Mouse (Mus musculus) hindbrain, embryonic 11.5 days (tissue): ENCODE results near the gene Fam206a. TPM values are rescaled to one million over a fixed set of nuclear protein-coding genes. Genes with fewer than 3 reads are reported as not detected.
A peak's percentile ranks its signal among the peaks of the same experiment; 100 is the strongest.

ENCODE experiments used
- ATAC-seq: fragments of 200-750 bp; cut with Nextera tagmentation; 2 replicates; pipeline ENCODE4 v1.8.0; 2017; ENCODE audit warnings: mild to moderate bottlenecking, moderate TSS enrichment, moderate library complexity; ENCODE audit not compliant: low FRiP score
- DNase-seq: peaks from one replicate; pipeline ENCODE4 v3.0.0-alpha.2; 2015; ENCODE audit warnings: low spot score
- H3K27ac ChIP-seq: fragments of 300-500 bp; sonication (generic); 2 replicates; pipeline ENCODE4 v1.5.1; 2014; ENCODE audit warnings: mild to moderate bottlenecking, low read depth, low read length
- H3K27me3 ChIP-seq: fragments of 300-500 bp; sonication (generic); 2 replicates; pipeline ENCODE4 v1.6.1; 2014; ENCODE audit warnings: mild to moderate bottlenecking, low read length, moderate library complexity, mixed read lengths; ENCODE audit not compliant: control insufficient read depth, insufficient read depth
- H3K36me3 ChIP-seq: fragments of 300-500 bp; sonication (generic); 2 replicates; pipeline ENCODE4 v1.6.1; 2014; ENCODE audit warnings: mild to moderate bottlenecking, low read length, moderate library complexity, mixed read lengths; ENCODE audit not compliant: control insufficient read depth, insufficient read depth
- H3K4me1 ChIP-seq: fragments of 300-500 bp; sonication (generic); replicated peaks from 2 replicates; pipeline ENCODE4 v1.6.1; 2014; ENCODE audit warnings: low read length, mixed read lengths; ENCODE audit not compliant: control insufficient read depth, insufficient read depth
- H3K4me2 ChIP-seq: fragments of 300-500 bp; sonication (generic); replicated peaks from 2 replicates; pipeline ENCODE4 v1.6.1; 2014; ENCODE audit warnings: mild to moderate bottlenecking, low read depth, low read length
- H3K4me3 ChIP-seq: fragments of 300-500 bp; sonication (generic); 2 replicates; pipeline ENCODE4 v1.5.1; 2014; ENCODE audit warnings: low read depth, low read length
- H3K9ac ChIP-seq: fragments of 300-500 bp; sonication (generic); 2 replicates; pipeline ENCODE4 v1.6.1; 2014; ENCODE audit warnings: low read depth, low read length
- H3K9me3 ChIP-seq: fragments of 300-500 bp; sonication (generic); 2 replicates; pipeline ENCODE4 v1.6.1; 2016; ENCODE audit warnings: low read length; ENCODE audit not compliant: control insufficient read depth
- WGBS: fragments of 180-500 bp; shearing (Covaris S2); extraction: QIAGEN DNeasy Blood & Tissue Kit; methylation state at CpG from one replicate; pipeline ENCODE4 v1.1.7; 2014; 5-methylcytosine and 5-hydroxymethylcytosine counted together
- polyA plus RNA-seq: library from polyadenylated mRNA; unstranded; fragments of >200 nt; fragmentation: Nextera tagmentation; extraction: Ambion mirVana; gene quantifications from 2 replicates; pipeline ENCODE4 v1.2.1, GENCODE M21; 2014

The Fam206a gene
- polyA plus RNA-seq, 1 experiment from 2014 or later = 25.3 TPM

- no peak; the same call in 1 of the 2 replicates for ATAC-seq
- no peak for DNase-seq
- WGBS = 3% methylated on average over 25 of the region's 25 CpGs
- H3K27ac ChIP-seq = peak overlapping the region; percentile 65
- H3K4me2 ChIP-seq = peak overlapping the region; percentile 83
- peaks cover 6% of the 10 kb centered on the region; the same call in 1 of the 2 replicates for H3K36me3 ChIP-seq
- no peaks in the 10 kb centered on the region; the same call in none of the 2 replicates for H3K4me1 ChIP-seq
- no peaks in the 10 kb centered on the region for H3K27me3 ChIP-seq
- peak overlapping the region; percentile 87 for H3K4me3 ChIP-seq
- H3K9me3 ChIP-seq = no peaks in the 10 kb centered on the region
- H3K9ac ChIP-seq = peak overlapping the region; percentile 89
Measured at GRCm38 (mm10) chr4:56802669-56803150, 565 bp downstream of the Fam206a start.

- H3K36me3 ChIP-seq = 0 out of 2 replicates have a peak, but pooled peaks cover 2% of the 10 kb centered on the region
- H3K4me3 ChIP-seq = no peak overlapping the region
- no peak overlapping the region for H3K4me2 ChIP-seq
- ATAC-seq (no peak), DNase-seq (no peak)
- no peaks in the 10 kb centered on the region for H3K27me3 ChIP-seq
- no peak overlapping the region for H3K9ac ChIP-seq
- 74% methylated on average over 4 of the region's 4 CpGs for WGBS
- no peak overlapping the region for H3K27ac ChIP-seq
- no peaks in the 10 kb centered on the region for H3K4me1 ChIP-seq
- no peaks in the 10 kb centered on the region for H3K9me3 ChIP-seq
Measured at GRCm38 (mm10) chr4:56809050-56809449, 6.9 kb downstream of the Fam206a start.

- Histone ChIP-seq H3K4me1 (no peaks in the 10 kb centered on the region), H3K27ac (no peak overlapping the region), H3K4me2 (no peak overlapping the region), H3K4me3 (no peak overlapping the region), H3K9me3 (no peaks in the 10 kb centered on the region), H3K36me3 (no peaks in the 10 kb centered on the region), H3K9ac (no peak overlapping the region), H3K27me3 (no peaks in the 10 kb centered on the region)
- WGBS = 64% methylated on average over 3 of the region's 3 CpGs
- no peak for DNase-seq
- no peak for ATAC-seq
Measured at GRCm38 (mm10) chr4:56811642-56812041, 9.5 kb downstream of the Fam206a start.

- Histone ChIP-seq H3K9ac (no peak overlapping the region), H3K4me2 (no peak overlapping the region), H3K4me1 (no peaks in the 10 kb centered on the region), H3K27me3 (no peaks in the 10 kb centered on the region), H3K36me3 (no peaks in the 10 kb centered on the region), H3K27ac (no peak overlapping the region), H3K4me3 (no peak overlapping the region), H3K9me3 (no peaks in the 10 kb centered on the region)
- DNase-seq (no peak), ATAC-seq (no peak)
- WGBS = 84% methylated on average over 4 of the region's 4 CpGs
Measured at GRCm38 (mm10) chr4:56812096-56812495, 10.0 kb downstream of the Fam206a start.

DNA sequence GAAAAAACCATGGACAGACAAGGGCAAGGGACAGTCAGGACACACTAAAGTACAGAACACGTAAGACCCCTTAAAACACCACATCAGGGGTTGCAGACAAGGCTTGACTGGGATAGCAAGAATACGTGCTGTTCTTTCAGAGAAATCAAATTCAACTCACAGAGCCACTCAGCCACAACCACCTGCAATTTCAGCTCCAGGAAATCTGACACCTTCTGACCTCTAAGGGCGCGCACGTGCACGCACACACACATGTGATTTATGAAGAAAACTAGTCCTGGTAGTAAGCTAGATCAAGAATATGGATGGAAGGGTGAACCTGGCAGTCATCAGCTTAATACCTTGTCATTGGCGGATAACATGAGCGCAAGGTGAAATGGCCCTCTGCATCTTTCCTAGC lies 13.0 kb downstream of the Fam206a start:
- H3K4me3 ChIP-seq = no peak overlapping the region
- 85% methylated on average over 8 of the region's 8 CpGs for WGBS
- no peak overlapping the region for H3K4me2 ChIP-seq
- DNase-seq (no peak), ATAC-seq (no peak)
- H3K27me3 ChIP-seq = no peaks in the 10 kb centered on the region
- H3K36me3 ChIP-seq = no peaks in the 10 kb centered on the region
- H3K4me1 ChIP-seq = no peaks in the 10 kb centered on the region
- no peak overlapping the region for H3K9ac ChIP-seq
- H3K27ac ChIP-seq = no peak overlapping the region
- H3K9me3 ChIP-seq = no peaks in the 10 kb centered on the region

- H3K4me2 ChIP-seq = no peak overlapping the region
- no peaks in the 10 kb centered on the region for H3K9me3 ChIP-seq
- no peaks in the 10 kb centered on the region for H3K27me3 ChIP-seq
- H3K4me1 ChIP-seq = no peaks in the 10 kb centered on the region
- H3K27ac ChIP-seq = no peak overlapping the region
- ATAC-seq (no peak; the same call in 1 of the 2 replicates), DNase-seq (peak; percentile 24)
- no peak overlapping the region for H3K9ac ChIP-seq
- H3K36me3 ChIP-seq = no peaks in the 10 kb centered on the region
- no peak overlapping the region for H3K4me3 ChIP-seq
Measured at GRCm38 (mm10) chr4:56820017-56820550, 17.9 kb downstream of the Fam206a start.

- Histone ChIP-seq H3K27me3 (no peaks in the 10 kb centered on the region), H3K27ac (no peak overlapping the region), H3K4me3 (no peak overlapping the region), H3K4me2 (no peak overlapping the region), H3K9me3 (no peaks in the 10 kb centered on the region), H3K9ac (no peak overlapping the region), H3K36me3 (no peaks in the 10 kb centered on the region), H3K4me1 (no peaks in the 10 kb centered on the region)
- WGBS = 89% methylated on average over 9 of the region's 9 CpGs
- ATAC-seq (no peak), DNase-seq (no peak)
Measured at GRCm38 (mm10) chr4:56824231-56824630, 22.1 kb downstream of the Fam206a start.

- DNase-seq = no peak
- Histone ChIP-seq H3K4me3 (no peak overlapping the region), H3K4me1 (no peaks in the 10 kb centered on the region), H3K4me2 (no peak overlapping the region), H3K27me3 (no peaks in the 10 kb centered on the region), H3K27ac (no peak overlapping the region), H3K36me3 (no peaks in the 10 kb centered on the region), H3K9me3 (no peaks in the 10 kb centered on the region), H3K9ac (no peak overlapping the region)
- ATAC-seq = no peak
- WGBS = 88% methylated on average over 3 of the region's 3 CpGs
Measured at GRCm38 (mm10) chr4:56828932-56829331, 26.8 kb downstream of the Fam206a start.

- 56% methylated on average over 7 of the region's 7 CpGs for WGBS
- no peaks in the 10 kb centered on the region for H3K4me1 ChIP-seq
- ATAC-seq = no peak
- H3K9me3 ChIP-seq = no peaks in the 10 kb centered on the region
- H3K9ac ChIP-seq = no peak overlapping the region
- no peaks in the 10 kb centered on the region for H3K27me3 ChIP-seq
- no peak overlapping the region for H3K27ac ChIP-seq
- no peak overlapping the region for H3K4me2 ChIP-seq
- no peaks in the 10 kb centered on the region for H3K36me3 ChIP-seq
- no peak overlapping the region for H3K4me3 ChIP-seq
- no peak for DNase-seq
Measured at GRCm38 (mm10) chr4:56829511-56829921, 27.4 kb downstream of the Fam206a start.
